Mouse (Mus musculus) fat pad, adult 2 months (tissue): ENCODE data around the gene Prkce.

Experiments
- DNase-seq: peaks from one replicate; pipeline ENCODE4 v3.0.0-alpha.2; 2011; ENCODE audit warnings: low read depth, low spot score; ENCODE audit errors: extremely low read depth

Prkce gene

DNA sequence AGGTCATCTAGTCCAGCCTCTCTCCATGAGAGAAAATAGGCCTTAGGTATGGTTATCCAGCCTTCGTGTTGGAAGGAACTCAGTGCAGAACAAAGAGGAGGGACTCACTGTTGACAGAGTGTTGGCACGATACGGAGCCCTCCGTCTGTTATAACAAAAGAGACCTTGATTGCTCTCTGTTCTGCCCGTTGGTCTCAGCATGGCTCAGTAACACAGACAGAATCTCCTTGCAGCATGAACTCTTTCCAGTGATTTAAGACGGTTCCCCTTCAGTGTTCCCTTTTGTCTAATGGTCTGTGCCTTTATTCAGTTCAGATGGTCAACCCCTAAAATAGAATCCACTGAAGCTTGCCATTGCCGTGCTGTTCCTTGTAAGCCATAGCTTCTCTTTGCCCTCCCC, 378.9 kb downstream of the Prkce start:
- DNase-seq = no peak

- DNase-seq = no peak
Observed at GRCm38 (mm10) chr17:86549128-86549527, 381.5 kb downstream of the Prkce start.

GRCm38 (mm10) chr17:86551561-86551960, 384.0 kb downstream of the Prkce start:
- no peak for DNase-seq

DNA sequence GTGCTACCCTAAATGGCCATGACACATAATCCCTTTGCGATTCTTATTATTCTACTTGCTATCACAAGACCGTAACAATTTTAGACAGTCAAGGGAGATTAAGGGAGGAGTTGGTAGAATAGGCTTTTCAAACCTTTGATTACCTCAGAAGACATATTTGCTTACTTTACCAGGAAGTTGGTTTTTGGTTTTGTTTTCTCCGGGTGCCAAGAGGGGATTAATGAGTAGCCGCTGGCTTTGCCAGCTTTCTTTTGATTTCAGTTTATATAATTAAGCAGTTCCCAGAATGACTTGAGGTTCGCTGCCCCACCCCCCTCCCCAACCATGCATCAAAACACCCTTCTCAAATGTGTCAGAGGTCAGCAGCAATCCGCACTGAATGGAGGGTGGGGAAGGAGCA, 384.4 kb downstream of the Prkce start:
- DNase-seq = no peak

- no peak for DNase-seq
Observed at GRCm38 (mm10) chr17:86559206-86559891, 391.8 kb downstream of the Prkce start.

DNA sequence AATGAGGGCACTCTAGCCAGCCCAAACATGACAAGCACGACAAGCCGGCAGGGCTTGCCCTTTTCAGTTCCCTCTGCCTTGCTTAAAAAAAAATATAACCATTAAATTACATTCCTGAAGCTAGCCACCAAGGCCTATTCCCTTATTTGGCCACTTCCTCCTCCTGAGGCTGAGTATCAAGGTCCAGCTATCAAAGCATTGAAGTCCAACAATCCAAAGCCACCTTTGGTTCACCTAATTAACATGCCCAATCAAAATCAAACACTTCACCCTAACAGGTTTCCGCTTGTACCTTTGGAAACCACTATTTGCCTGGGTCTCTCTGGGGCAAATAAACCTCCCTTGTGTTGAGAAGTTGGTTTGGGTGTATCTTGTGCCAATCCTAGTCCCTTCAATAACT, 392.9 kb downstream of the Prkce start:
- no peak for DNase-seq

GRCm38 (mm10) chr17:86570491-86570890, 402.9 kb downstream of the Prkce start:
- DNase-seq = no peak

GRCm38 (mm10) chr17:86571266-86571665, 403.7 kb downstream of the Prkce start:
- DNase-seq = no peak

DNA sequence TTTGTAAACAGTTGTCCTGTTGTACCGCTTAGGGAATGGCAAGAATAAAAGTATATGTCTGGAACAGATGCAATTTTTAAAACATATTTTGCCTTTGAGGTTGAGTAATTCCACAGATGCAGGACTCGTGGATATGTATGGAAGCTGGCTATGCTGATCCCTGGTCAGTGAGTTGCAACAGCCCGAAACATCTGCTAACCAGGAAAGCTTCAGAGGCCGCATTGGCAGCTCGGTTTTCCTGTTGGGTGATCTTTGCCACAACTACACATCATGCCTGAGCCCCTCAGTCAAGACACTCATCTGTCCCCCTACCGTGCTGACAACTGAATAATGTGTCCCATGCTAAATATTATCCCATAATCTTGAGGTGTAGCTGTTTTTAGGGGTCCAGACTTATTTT, 404.6 kb downstream of the Prkce start:
- no peak for DNase-seq

GRCm38 (mm10) chr17:86572576-86572975, 405.0 kb downstream of the Prkce start:
- DNase-seq = no peak

DNA sequence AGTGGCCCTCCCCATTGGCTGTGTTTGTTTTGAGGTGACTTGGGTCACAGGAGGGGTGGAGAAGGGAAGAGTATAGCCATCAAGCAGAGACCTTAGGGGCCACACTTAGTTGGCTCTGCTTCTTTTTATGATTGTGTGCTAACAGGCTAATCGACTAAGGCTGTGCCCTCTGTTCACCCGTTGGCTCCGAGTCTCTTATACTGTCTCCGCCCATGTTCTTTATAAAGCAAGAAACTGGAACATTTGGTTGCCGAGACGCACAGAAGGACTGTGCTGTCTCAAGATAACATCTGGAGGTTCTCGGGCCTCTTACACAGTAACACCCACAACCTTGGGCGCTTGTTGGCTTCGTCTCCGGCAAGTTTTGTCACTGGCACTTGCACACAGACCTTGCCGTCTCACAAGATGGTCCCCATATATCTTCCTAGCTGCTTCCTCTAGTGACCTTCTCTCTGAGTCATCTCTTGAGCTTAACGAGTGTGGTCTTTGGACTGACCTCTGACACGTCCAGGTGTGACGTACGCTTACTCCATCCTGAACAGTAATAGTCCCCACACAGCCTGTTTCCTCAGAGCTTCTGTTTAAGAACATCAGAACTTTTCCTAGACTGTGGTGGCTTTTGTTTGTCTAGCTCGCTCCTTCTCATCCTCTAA, 406.1 kb downstream of the Prkce start:
- no peak for DNase-seq

- no peak for DNase-seq
Observed at GRCm38 (mm10) chr17:86580724-86581123, 413.1 kb downstream of the Prkce start.

DNA sequence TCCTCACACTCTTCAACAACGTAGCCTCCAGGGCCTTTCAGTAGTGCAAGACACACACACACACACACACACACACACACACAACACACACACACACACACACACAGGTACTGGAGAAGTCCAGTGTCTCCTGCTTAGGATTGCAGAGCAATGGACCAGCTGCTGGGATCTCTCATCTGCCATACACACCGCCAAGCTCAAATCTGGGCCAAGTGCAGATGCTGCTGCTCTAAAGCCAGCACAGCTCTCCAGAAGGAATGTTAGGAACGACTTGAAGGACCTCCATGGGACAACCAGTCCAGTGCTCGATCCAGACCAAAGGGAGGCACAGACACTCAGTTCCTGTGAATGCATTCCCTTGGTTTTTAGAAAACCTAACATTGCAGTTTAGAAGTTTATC, 414.8 kb downstream of the Prkce start:
- no peak for DNase-seq

GRCm38 (mm10) chr17:86586441-86586840, 418.9 kb downstream of the Prkce start:
- no peak for DNase-seq

GRCm38 (mm10) chr17:86588704-86589449, 421.3 kb downstream of the Prkce start:
- DNase-seq = no peak

- DNase-seq = no peak
Observed at GRCm38 (mm10) chr17:86589681-86590080, 422.1 kb downstream of the Prkce start.

GRCm38 (mm10) chr17:86591241-86591640, 423.7 kb downstream of the Prkce start:
- DNase-seq = no peak

- DNase-seq = no peak
Observed at GRCm38 (mm10) chr17:86592991-86593586, 425.5 kb downstream of the Prkce start.

- DNase-seq = no peak
Observed at GRCm38 (mm10) chr17:86595526-86595925, 427.9 kb downstream of the Prkce start.

GRCm38 (mm10) chr17:86601116-86601515, 433.5 kb downstream of the Prkce start:
- DNase-seq = no peak

- DNase-seq = no peak
Observed at GRCm38 (mm10) chr17:86601901-86602300, 434.3 kb downstream of the Prkce start.
